Mouse (Mus musculus) layer of hippocampus, postnatal 36 days (tissue): ENCODE data around the gene Rbm24. TPM values are rescaled to one million over a fixed set of nuclear protein-coding genes. Genes with fewer than 3 reads are reported as not detected.

ENCODE experiments used
- DNase-seq, 2 experiments: peaks; one replicate each; pipeline ENCODE4 v3.0.0; 2022
- total RNA-seq, 2 experiments: library from RNA; stranded (reverse); gene quantifications; 2 replicates each; pipeline ENCODE4 v1.2.3; 2021

The Rbm24 gene
- total RNA-seq = 10 to 100 TPM; 21.4 to 23.6 TPM

- DNase-seq = peak; percentile 31 to 40
These were observed at the start of gene Rbm24 for GRCm38 (mm10) chr13:46418141-46418601. Rbm24 (plus strand) TSS chr13:46418434.

- DNase-seq = no peak
These were observed 45.4 kb upstream of the Rbm24 start for GRCm38 (mm10) chr13:46372884-46373283.

GRCm38 (mm10) chr13:46375371-46375770 is 42.9 kb upstream of the Rbm24 start:
- DNase-seq = no peak

- no peak for DNase-seq
These were observed 30.8 kb upstream of the Rbm24 start for GRCm38 (mm10) chr13:46387396-46387795.

GRCm38 (mm10) chr13:46391654-46392053 is 26.6 kb upstream of the Rbm24 start:
- no peak for DNase-seq

- no peak for DNase-seq
These were observed 25.3 kb upstream of the Rbm24 start for GRCm38 (mm10) chr13:46392893-46393292.

GRCm38 (mm10) chr13:46393936-46394335 is 24.3 kb upstream of the Rbm24 start:
- no peak for DNase-seq

- DNase-seq = no peak
These were observed 21.0 kb upstream of the Rbm24 start for GRCm38 (mm10) chr13:46397235-46397634.

GRCm38 (mm10) chr13:46407151-46407550 is 11.1 kb upstream of the Rbm24 start:
- no peak for DNase-seq

- DNase-seq = no peak
These were observed 6.0 kb upstream of the Rbm24 start for GRCm38 (mm10) chr13:46412247-46412646.

- DNase-seq = no peak
These were observed 4.6 kb upstream of the Rbm24 start for GRCm38 (mm10) chr13:46413588-46413987.

GRCm38 (mm10) chr13:46414050-46414449 is 4.2 kb upstream of the Rbm24 start:
- DNase-seq = no peak

GRCm38 (mm10) chr13:46416021-46416420 is 2.2 kb upstream of the Rbm24 start:
- DNase-seq = no peak

- DNase-seq = no peak
These were observed 640 bp upstream of the Rbm24 start for GRCm38 (mm10) chr13:46417594-46417993.

GRCm38 (mm10) chr13:46418731-46419545 is 704 bp downstream of the Rbm24 start:
- DNase-seq = peak; percentile 26 to 36

- peak; percentile 18 to 23 for DNase-seq
These were observed 1.4 kb downstream of the Rbm24 start for GRCm38 (mm10) chr13:46419648-46420047.

GRCm38 (mm10) chr13:46420095-46420494 is 1.9 kb downstream of the Rbm24 start:
- DNase-seq = no peak

GRCm38 (mm10) chr13:46423805-46424204 is 5.6 kb downstream of the Rbm24 start:
- DNase-seq = no peak

- no peak for DNase-seq
These were observed 6.1 kb downstream of the Rbm24 start for GRCm38 (mm10) chr13:46424376-46424775.

GRCm38 (mm10) chr13:46426651-46427269 is 8.5 kb downstream of the Rbm24 start:
- no peak for DNase-seq

- no peak for DNase-seq
These were observed 10.7 kb downstream of the Rbm24 start for GRCm38 (mm10) chr13:46428964-46429363.

- no peak for DNase-seq
These were observed 11.6 kb downstream of the Rbm24 start for GRCm38 (mm10) chr13:46429866-46430265.

- no peak for DNase-seq
These were observed 15.8 kb downstream of the Rbm24 start for GRCm38 (mm10) chr13:46433880-46434560.
